Mouse (Mus musculus) lung, adult 2 months (tissue): ENCODE results near the gene Tcf7l2.

ENCODE experiments used
- CTCF ChIP-seq: fragments of 200-500 bp; IDR thresholded peaks from 2 replicates; pipeline ENCODE4 v1.5.1; 2011; ENCODE audit warnings: mild to moderate bottlenecking, low read length, control low read depth; ENCODE audit not compliant: insufficient read depth
- POLR2A ChIP-seq: fragments of 200-500 bp; IDR thresholded peaks from 2 replicates; pipeline ENCODE4 v1.6.1; 2011; ENCODE audit warnings: low read depth, mild to moderate bottlenecking, control low read depth, low read length, borderline replicate concordance; ENCODE audit errors: extremely low read depth

GRCm38 (mm10) chr19:55749532-55749931 is 7.9 kb downstream of the Tcf7l2 start:
- no peak for TF ChIP-seq CTCF
- no peak for TF ChIP-seq POLR2A
